Mouse (Mus musculus): ENCODE measurements at regions not wholly inside any gene's neighbourhood (a gene's known extent, or its start where the extent isn't known, plus 50 kb on each side); places are given as distances from the start of the nearest gene placed in this dataset.

DNA sequence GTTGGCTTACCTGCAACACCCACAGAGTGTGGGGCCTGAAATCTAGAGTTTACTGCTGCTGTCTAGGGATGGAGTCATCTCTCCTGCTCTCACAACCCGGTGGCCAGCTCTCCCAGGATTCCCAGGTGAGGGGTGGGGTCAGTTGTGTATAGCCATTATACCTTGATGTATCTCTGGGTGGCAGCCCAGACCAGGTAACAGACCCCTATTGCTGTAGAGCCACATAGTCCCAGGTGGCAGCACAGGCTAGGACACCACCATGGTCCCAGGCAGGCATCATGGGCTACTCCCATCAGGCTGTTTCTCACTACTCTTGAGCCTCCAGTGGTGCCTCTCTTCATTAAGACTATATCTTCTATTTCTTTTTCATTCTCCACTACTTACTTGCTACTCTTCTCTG is 148.9 kb upstream of the Fam83b start:
- TF ChIP-seq CTCF (IDR thresholded peaks at IDR 0.05; ENCODE audit: borderline replicate concordance, control insufficient read depth, extremely low read depth, insufficient read depth, low read length, poor library complexity) (no peak), POLR2A (IDR thresholded peaks at IDR 0.05; ENCODE audit: control insufficient read depth, extremely low read depth, insufficient read depth, low read length, poor library complexity) (no peak)
